Mouse (Mus musculus) gastrocnemius, postnatal 10 days (tissue): ENCODE measurements around the gene Olfr1451. TPM values are rescaled to one million over a fixed set of nuclear protein-coding genes. Genes with fewer than 3 reads are reported as not detected.
"Not testable (repeated sequence)": the region's sequence is repeated elsewhere in the genome, so short reads cannot be mapped to it uniquely, and the experiment has no call there.

ENCODE experiments used
- DNase-seq: peaks from one replicate; pipeline ENCODE4 v3.0.0; 2021; ENCODE audit warnings: mixed read lengths
- long read RNA-seq, 2 experiments: library from polyadenylated mRNA; stranded (forward); transcript quantifications; one replicate each; pipeline ENCODE4 v2.0.0; 2021
- total RNA-seq, 2 experiments: library from RNA; stranded (reverse); gene quantifications; 2 replicates each; pipeline ENCODE4 v1.2.3; 2021

The Olfr1451 gene
- not detected for total RNA-seq
- long read RNA-seq, experiment 1, result 0 reads
- long read RNA-seq, experiment 2, result 0 reads

- no peak for DNase-seq
Measured at GRCm38 (mm10) chr19:12994714-12995113, at the start of gene Olfr1451. Gene Olfr1451 (plus strand): TSS chr19:12995014.

- DNase-seq, result no peak
Measured at GRCm38 (mm10) chr19:12949958-12950357, 44.9 kb upstream of the Olfr1451 start, which contains the start of gene Olfr1450. Gene Olfr1450 (plus strand): TSS chr19:12950258.

- not testable (repeated sequence) for DNase-seq
Measured at GRCm38 (mm10) chr19:12970082-12970481, 24.7 kb upstream of the Olfr1451 start.

GRCm38 (mm10) chr19:12992316-12992715 lies 2.5 kb upstream of the Olfr1451 start:
- DNase-seq, result not testable (repeated sequence)

GRCm38 (mm10) chr19:13028227-13028626 lies 33.4 kb downstream of the Olfr1451 start, which contains the start of gene Olfr1453:
Gene Olfr1453 (minus strand): TSS chr19:13028327.
- DNase-seq, result no peak

Other genes starting within 250 kb of the Olfr1451 start
- gene Cntf, start 229.4 kb upstream of the Olfr1451 start, total RNA-seq, result 1 to 10 TPM; 4.4 to 4.6 TPM
- 10 to 100 TPM; 68.7 to 69.4 TPM for gene Zfp91, start 198.9 kb upstream of the Olfr1451 start, total RNA-seq
- gene Lpxn, start 198.8 kb upstream of the Olfr1451 start, total RNA-seq, result 1 to 10 TPM in 1 of 2 experiments, under 1 TPM in 1; 0.85 to 1.1 TPM
- not detected for gene Gm5244, start 148.3 kb upstream of the Olfr1451 start, total RNA-seq
- gene Olfr1444, start 137.7 kb upstream of the Olfr1451 start, total RNA-seq, result not detected
- gene Olfr1445, start 111.2 kb upstream of the Olfr1451 start, total RNA-seq, result not detected
- not detected for gene Olfr1446, start 101.5 kb upstream of the Olfr1451 start, total RNA-seq
- not detected for gene Olfr1447, start 91.3 kb upstream of the Olfr1451 start, total RNA-seq
- gene Olfr1448, start 70.6 kb upstream of the Olfr1451 start, total RNA-seq, result not detected
- not detected for gene Olfr1449, start 64.2 kb upstream of the Olfr1451 start, total RNA-seq
- gene Olfr1450, start 44.8 kb upstream of the Olfr1451 start, total RNA-seq, result not detected
- not detected for gene Olfr1453, start 33.3 kb downstream of the Olfr1451 start, total RNA-seq
- gene Olfr1454, start 65.6 kb downstream of the Olfr1451 start, total RNA-seq, result not detected
- not detected for gene Olfr1457, start 102.9 kb downstream of the Olfr1451 start, total RNA-seq
- gene Olfr1458, start 111.8 kb downstream of the Olfr1451 start, total RNA-seq, result not detected
- gene Olfr1459, start 154.5 kb downstream of the Olfr1451 start, total RNA-seq, result under 1 TPM in 1 of 2 experiments, not detected in 1; 0.07 TPM
- gene Olfr1461, start 168.0 kb downstream of the Olfr1451 start, total RNA-seq, result not detected
- not detected for gene Olfr1462, start 190.7 kb downstream of the Olfr1451 start, total RNA-seq
- not detected for gene Olfr1463, start 236.3 kb downstream of the Olfr1451 start, total RNA-seq